ENCODE assay signal across 25 mouse cellular contexts in the genomic region with DNA sequence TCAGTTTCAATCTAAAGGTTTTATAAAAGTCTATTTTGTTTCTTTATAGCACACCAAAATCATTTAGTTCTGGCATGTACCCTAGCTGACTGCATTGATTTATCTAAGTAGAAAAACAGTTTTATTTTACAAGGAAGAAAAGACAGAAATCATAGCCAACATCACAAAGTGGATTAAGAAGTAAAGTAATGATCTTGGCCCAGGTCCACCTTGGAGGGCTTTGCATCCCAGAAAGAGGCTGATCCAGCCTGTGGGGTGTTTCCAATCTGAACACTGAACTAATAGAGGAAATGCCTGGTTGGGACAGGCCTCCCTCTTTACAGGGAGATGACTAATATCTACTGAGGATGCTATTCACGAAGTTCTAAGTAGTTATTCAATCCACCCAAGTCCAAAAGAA.
"Had no signal": no experiment of that assay in that cellular context is flagged by ENCODE, and none has a peak within 500 bp of the region (broad histone marks: within the 10 kb centered on the region; RNA-seq: fewer than 3 reads in every experiment).

No protein-coding gene starts in this region.

- H3K27me3 ChIP-seq: limb, embryonic 12.5 days; liver, embryonic 12.5 days; liver, embryonic 15.5 days; lung, embryonic 15.5 days; megakaryocyte, embryonic 14.5 days; midbrain, embryonic 13.5 days; neural tube, embryonic 13.5 days had no signal

- ATAC-seq: inflammation-experienced regulatory T-cells, adult 6 months; intestine, embryonic 16.5 days; liver, embryonic 12.5 days; midbrain, embryonic 13.5 days; midbrain, embryonic 16.5 days had no signal

- H3K4me3 ChIP-seq: left cerebral cortex, adult 2 months; limb, embryonic 12.5 days; liver, embryonic 12.5 days; liver, embryonic 15.5 days; lung, embryonic 15.5 days; megakaryocyte, embryonic 14.5 days; midbrain, embryonic 10.5 days; midbrain, embryonic 13.5 days; myocyte; neural tube, embryonic 13.5 days had no signal

- H3K4me2 ChIP-seq: limb, embryonic 12.5 days; liver, embryonic 12.5 days; liver, embryonic 15.5 days; lung, embryonic 15.5 days; midbrain, embryonic 13.5 days; neural tube, embryonic 13.5 days had no signal

- H3K27ac ChIP-seq: left cerebral cortex, adult 2 months; limb, embryonic 12.5 days; liver, embryonic 12.5 days; liver, embryonic 15.5 days; lung, embryonic 15.5 days; midbrain, embryonic 10.5 days; midbrain, embryonic 13.5 days; neural tube, embryonic 13.5 days had no signal

- H3K4me1 ChIP-seq: limb, embryonic 12.5 days; liver, embryonic 12.5 days; liver, embryonic 15.5 days; megakaryocyte, embryonic 14.5 days; midbrain, embryonic 10.5 days; midbrain, embryonic 13.5 days; neural tube, embryonic 13.5 days had no signal

- H3K36me3 ChIP-seq: limb, embryonic 12.5 days; liver, embryonic 12.5 days; liver, embryonic 15.5 days; lung, embryonic 15.5 days; midbrain, embryonic 10.5 days; midbrain, embryonic 13.5 days; neural tube, embryonic 13.5 days had no signal

- DNase-seq: kidney, adult 2 months; kidney, postnatal 25 days; layer of hippocampus, postnatal 36 days; liver; lung, adult 18-20 months; lung, postnatal 10 days; lung, postnatal 36 days; right cerebral cortex, adult 18-20 months; right cerebral cortex, postnatal 14 days; right cerebral cortex, postnatal 4 days; thymus, adult 18-20 months; thymus, postnatal 36 days had no signal

- H3K9me3 ChIP-seq: limb, embryonic 12.5 days; liver, embryonic 12.5 days; liver, embryonic 15.5 days; lung, embryonic 15.5 days; megakaryocyte, embryonic 14.5 days; midbrain, embryonic 10.5 days; midbrain, embryonic 13.5 days; neural tube, embryonic 13.5 days had no signal

- H3K9ac ChIP-seq: limb, embryonic 12.5 days; liver, embryonic 12.5 days; liver, embryonic 15.5 days; lung, embryonic 15.5 days; midbrain, embryonic 13.5 days; neural tube, embryonic 13.5 days had no signal
